9 mouse cellular contexts compared by ENCODE assay signal in genomic region chr8:80055777-80056176, GRCm38 (mm10). TPM values are rescaled to one million over a fixed set of nuclear protein-coding genes. Genes with fewer than 3 reads are reported as not detected.
DNase-seq lines count a peak whose midpoint lies in the region; ATAC-seq and TF ChIP-seq lines count a peak whose summit lies in the region.
"Had no signal": no experiment of that assay in that cellular context is flagged by ENCODE, and none has a peak within 500 bp of the region (broad histone marks: within the 10 kb centered on the region; RNA-seq: fewer than 3 reads in every experiment).

No protein-coding gene starts in this region.

- H3K4me2 ChIP-seq in kidney, embryonic 15.5 days = peak overlapping the region; percentile 87; the same call in 1 of the 2 replicates
- peak overlapping the region; percentile 95 for H3K4me2 ChIP-seq in hindbrain, postnatal 0 days (ENCODE audit: low read depth, low read length)
- peak overlapping the region; percentile 88 for H3K4me2 ChIP-seq in neural tube, embryonic 11.5 days (ENCODE audit: low read depth)

- H3K4me1 ChIP-seq in kidney, embryonic 15.5 days = peaks cover 24% of the 10 kb centered on the region
- 0 out of 2 replicates have a peak, but pooled peaks cover 5% of the 10 kb centered on the region for H3K4me1 ChIP-seq in hindbrain, postnatal 0 days (ENCODE audit: insufficient read depth, low read length)
- peaks cover 20% of the 10 kb centered on the region for H3K4me1 ChIP-seq in neural tube, embryonic 11.5 days (ENCODE audit: control insufficient read depth, insufficient read depth, low read length)

- H3K9ac ChIP-seq in kidney, embryonic 15.5 days = no peak overlapping the region
- 0 out of 2 replicates have a peak overlapping the region, but pooled peaks have one; percentile 21 for H3K9ac ChIP-seq in hindbrain, postnatal 0 days (replicated peaks; ENCODE audit: low read length)
- H3K9ac ChIP-seq in neural tube, embryonic 11.5 days (ENCODE audit: low read length) = no peak overlapping the region

- H3K9me3 ChIP-seq in kidney, embryonic 15.5 days (replicated peaks) = no peaks in the 10 kb centered on the region
- no peaks in the 10 kb centered on the region for H3K9me3 ChIP-seq in hindbrain, postnatal 0 days (ENCODE audit: low read length)
- H3K9me3 ChIP-seq in neural tube, embryonic 11.5 days (ENCODE audit: control insufficient read depth, low read length) = no peaks in the 10 kb centered on the region

- no peak overlapping the region for H3K27ac ChIP-seq in kidney, embryonic 15.5 days
- H3K27ac ChIP-seq in hindbrain, postnatal 0 days = no peak overlapping the region
- H3K27ac ChIP-seq in neural tube, embryonic 11.5 days (ENCODE audit: low read depth, low read length) = no peak overlapping the region

- no peaks in the 10 kb centered on the region for H3K36me3 ChIP-seq in kidney, embryonic 15.5 days
- no peaks in the 10 kb centered on the region for H3K36me3 ChIP-seq in hindbrain, postnatal 0 days (ENCODE audit: insufficient read depth, low read length)
- H3K36me3 ChIP-seq in neural tube, embryonic 11.5 days (ENCODE audit: control insufficient read depth, insufficient read depth, low read length) = no peaks in the 10 kb centered on the region

- ATAC-seq in kidney, embryonic 15.5 days (replicated peaks; ENCODE audit: low FRiP score) = no peak
- peak; percentile 22; the same call in 1 of the 2 replicates for ATAC-seq in hindbrain, postnatal 0 days
- peak; percentile 74 for ATAC-seq in neural tube, embryonic 11.5 days (ENCODE audit: insufficient read depth, low FRiP score, low TSS enrichment)

- H3K27me3 ChIP-seq in kidney, embryonic 15.5 days = peaks cover 53% of the 10 kb centered on the region
- peaks cover 23% of the 10 kb centered on the region for H3K27me3 ChIP-seq in hindbrain, postnatal 0 days (ENCODE audit: insufficient read depth, low read length)
- H3K27me3 ChIP-seq in neural tube, embryonic 11.5 days (ENCODE audit: control insufficient read depth, insufficient read depth, low read length) = peaks cover 5% of the 10 kb centered on the region; the same call in 1 of the 2 replicates

- peak overlapping the region; percentile 57; the same call in 1 of the 2 replicates for H3K4me3 ChIP-seq in kidney, embryonic 15.5 days (replicated peaks)
- H3K4me3 ChIP-seq in hindbrain, postnatal 0 days (ENCODE audit: low read length) = peak overlapping the region; percentile 54
- no peak overlapping the region for H3K4me3 ChIP-seq in neural tube, embryonic 11.5 days (ENCODE audit: low read depth, low read length)

- no peak for DNase-seq in kidney, adult 8-10 months
- DNase-seq in embryo, embryonic 9.5 days (ENCODE audit: extremely low spot score) = peak; percentile 46
- peak; percentile 45 for DNase-seq in hindbrain, postnatal 0 days (ENCODE audit: low spot score)
- DNase-seq in neural tube, embryonic 11.5 days (ENCODE audit: low spot score) = peak; percentile 73
- no peak for DNase-seq in right cerebral cortex, adult 2 months (ENCODE audit: low spot score in 2 of 2)
- DNase-seq in MN1 (ENCODE audit: low spot score) = no peak
- no peak for DNase-seq in spleen, adult 12 weeks (ENCODE audit: low spot score)

- TF ChIP-seq CTCF in hindbrain, postnatal 0 days (IDR thresholded peaks at IDR 0.05; ENCODE audit: low read depth) = no peak

- 11% methylated on average over 10 of the region's 10 CpGs for WGBS in kidney, embryonic 15.5 days
- 3% methylated on average over 10 of the region's 10 CpGs for WGBS in hindbrain, postnatal 0 days
- under 1% methylated on average over 10 of the region's 10 CpGs for WGBS in neural tube, embryonic 11.5 days

RNA-seq across cellular contexts. Expression of gene Hhip, which starts 2.0 kb away (rescaled TPM):
- polyA plus RNA-seq in kidney, embryonic 15.5 days (2015; fragmentation: Nextera tagmentation; extraction: Ambion mirVana) = 2.4 and 3.0 TPM in 2 replicates
- 4.9 and 6.0 TPM in 2 replicates for total RNA-seq in hindbrain, postnatal 0 days (2014; rRNA removed)
- polyA plus RNA-seq in hindbrain, postnatal 0 days (2015; fragmentation: Nextera tagmentation; extraction: Ambion mirVana) = 3.0 and 4.3 TPM in 2 replicates
- 3.2 and 3.5 TPM in 2 replicates for polyA plus RNA-seq in neural tube, embryonic 11.5 days (2014; fragmentation: Nextera tagmentation; extraction: Ambion mirVana)
- total RNA-seq: granulocyte monocyte progenitor cell, adult 5-6 weeks had no signal

Comparison
In these comparisons a context has a peak if more than half of its experiments do, and no peak if none do; other contexts are left out.
1. DNase-seq: peak in embryo, embryonic 9.5 days (single experiment), hindbrain, postnatal 0 days (single experiment) and neural tube, embryonic 11.5 days (single experiment); none in kidney, adult 8-10 months (0 of 2), right cerebral cortex, adult 2 months (0 of 2), MN1 (single experiment) and spleen, adult 12 weeks (single experiment).
2. Peak in every context shown above with its lines, with median percentiles within 50 percentile points of each other: H3K4me2 ChIP-seq.